Mouse (Mus musculus): ENCODE measurements around the gene Capn9.

Capn9 gene

GRCm38 (mm10) chr8:124641599-124641998 is 65.7 kb downstream of the Capn9 start:
- no peak for DNase-seq (ENCODE audit: low spot score)

GRCm38 (mm10) chr8:124643540-124644339 is 67.8 kb downstream of the Capn9 start:
- DNase-seq (ENCODE audit: low spot score), result peak; percentile 30

GRCm38 (mm10) chr8:124648311-124648710 is 72.4 kb downstream of the Capn9 start:
- no peak for DNase-seq (ENCODE audit: low spot score)

- DNase-seq (ENCODE audit: low spot score), result no peak
Measured at GRCm38 (mm10) chr8:124651776-124652175, 75.9 kb downstream of the Capn9 start.

- no peak for DNase-seq (ENCODE audit: low spot score)
Measured at GRCm38 (mm10) chr8:124652546-124652945, 76.6 kb downstream of the Capn9 start.

- no peak for DNase-seq (ENCODE audit: low spot score)
Measured at GRCm38 (mm10) chr8:124653568-124654475, 77.9 kb downstream of the Capn9 start.

GRCm38 (mm10) chr8:124657961-124658360 is 82.0 kb downstream of the Capn9 start:
- DNase-seq (ENCODE audit: low spot score), result no peak

- no peak for DNase-seq (ENCODE audit: low spot score)
Measured at GRCm38 (mm10) chr8:124658415-124658814, 82.5 kb downstream of the Capn9 start.

GRCm38 (mm10) chr8:124661781-124662180 is 85.9 kb downstream of the Capn9 start:
- no peak for DNase-seq (ENCODE audit: low spot score)

GRCm38 (mm10) chr8:124662446-124663111 is 86.7 kb downstream of the Capn9 start:
- DNase-seq (ENCODE audit: low spot score), result peak; percentile 28

- peak; percentile 87 for DNase-seq (ENCODE audit: low spot score)
Measured at GRCm38 (mm10) chr8:124663112-124663873, 87.4 kb downstream of the Capn9 start, which contains the start of gene 2310022B05Rik. Gene 2310022B05Rik, minus strand, starts transcription at chr8:124663369.

GRCm38 (mm10) chr8:124663874-124664230 is 87.9 kb downstream of the Capn9 start:
- DNase-seq (ENCODE audit: low spot score), result no peak

GRCm38 (mm10) chr8:124664414-124664813 is 88.5 kb downstream of the Capn9 start:
- DNase-seq (ENCODE audit: low spot score), result no peak
